Mouse (Mus musculus) midbrain, postnatal 0 days (tissue): ENCODE results near the gene Cyb5r1. TPM values are rescaled to one million over a fixed set of nuclear protein-coding genes. Genes with fewer than 3 reads are reported as not detected.

Source experiments
- ATAC-seq: fragments of 200-750 bp; cut with Nextera tagmentation; 2 replicates; pipeline ENCODE4 v1.8.0; 2017; ENCODE audit warnings: moderate number of reproducible peaks, mild to moderate bottlenecking, moderate TSS enrichment, moderate library complexity; ENCODE audit not compliant: low FRiP score
- DNase-seq: peaks from one replicate; pipeline ENCODE4 v3.0.0-alpha.2; 2015; ENCODE audit warnings: low spot score
- H3K27ac ChIP-seq: fragments of 300-500 bp; sonication (generic); 2 replicates; pipeline ENCODE4 v1.5.1; 2014; ENCODE audit warnings: low read depth, mild to moderate bottlenecking, low read length, mixed read lengths
- H3K27me3 ChIP-seq: fragments of 300-500 bp; sonication (generic); 2 replicates; pipeline ENCODE4 v1.6.1; 2014; ENCODE audit warnings: low read length, control low read depth, mixed read lengths; ENCODE audit not compliant: insufficient read depth
- H3K36me3 ChIP-seq: fragments of 300-500 bp; sonication (generic); 2 replicates; pipeline ENCODE4 v1.6.1; 2014; ENCODE audit warnings: low read length, control low read depth, mixed read lengths; ENCODE audit not compliant: insufficient read depth
- H3K4me1 ChIP-seq: fragments of 300-500 bp; sonication (generic); 2 replicates; pipeline ENCODE4 v1.6.1; 2014; ENCODE audit warnings: mild to moderate bottlenecking, control low read depth, antibody characterized with exemption, low read length, mixed read lengths; ENCODE audit not compliant: insufficient read depth
- H3K4me2 ChIP-seq: fragments of 300-500 bp; sonication (generic); 2 replicates; pipeline ENCODE4 v1.6.1; 2014; ENCODE audit warnings: low read depth, mild to moderate bottlenecking, low read length, mixed read lengths; ENCODE audit not compliant: poor library complexity, severe bottlenecking
- H3K4me3 ChIP-seq: fragments of 300-500 bp; sonication (generic); 2 replicates; pipeline ENCODE4 v1.5.1; 2014; ENCODE audit warnings: low read depth, mild to moderate bottlenecking, low read length, moderate library complexity
- H3K9ac ChIP-seq: fragments of 300-500 bp; sonication (generic); replicated peaks from 2 replicates; pipeline ENCODE4 v1.6.1; 2014; ENCODE audit warnings: mild to moderate bottlenecking, low read length, moderate library complexity, mixed read lengths; ENCODE audit not compliant: poor library complexity, severe bottlenecking
- H3K9me3 ChIP-seq: fragments of 300-500 bp; sonication (generic); 2 replicates; pipeline ENCODE4 v1.6.1; 2016; ENCODE audit warnings: low read length, control low read depth
- CTCF ChIP-seq: IDR thresholded peaks from 2 replicates; pipeline ENCODE4 v1.5.1; 2016; ENCODE audit warnings: antibody characterized with exemption, mild to moderate bottlenecking
- WGBS: fragments of 180-500 bp; shearing (Covaris S2); extraction: QIAGEN DNeasy Blood & Tissue Kit; methylation state at CpG from one replicate; pipeline ENCODE4 v1.1.7; 2014; 5-methylcytosine and 5-hydroxymethylcytosine counted together
- polyA plus RNA-seq: library from polyadenylated mRNA; unstranded; fragments of >200 nt; fragmentation: Nextera tagmentation; extraction: Ambion mirVana; gene quantifications from 2 replicates; pipeline ENCODE4 v1.2.1, GENCODE M21; 2015
- total RNA-seq: library from RNA; depleted of rRNA; stranded (reverse); fragments of >200 nt; gene quantifications from 2 replicates; pipeline ENCODE4 v1.2.3, GENCODE M21; 2014

Cyb5r1 gene
- total and polyA plus RNA-seq, 2 experiments from 2014 or later = 5.3 to 8.3 TPM

- Histone ChIP-seq H3K27ac (no peak overlapping the region), H3K4me3 (no peak overlapping the region), H3K4me1 (no peaks in the 10 kb centered on the region), H3K36me3 (no peaks in the 10 kb centered on the region), H3K9me3 (no peaks in the 10 kb centered on the region), H3K4me2 (no peak overlapping the region), H3K27me3 (no peaks in the 10 kb centered on the region), H3K9ac (no peak overlapping the region)
- no peak for DNase-seq
- TF ChIP-seq CTCF = no peak
- 79% methylated on average over 8 of the region's 8 CpGs for WGBS
- no peak for ATAC-seq
Measured at GRCm38 (mm10) chr1:134408080-134408479, 2.7 kb downstream of the Cyb5r1 start.

GRCm38 (mm10) chr1:134411706-134412629, 6.6 kb downstream of the Cyb5r1 start:
- Histone ChIP-seq H3K9ac (no peak overlapping the region), H3K9me3 (no peaks in the 10 kb centered on the region), H3K27me3 (no peaks in the 10 kb centered on the region), H3K4me2 (no peak overlapping the region), H3K4me3 (no peak overlapping the region), H3K4me1 (0 out of 2 replicates have a peak, but pooled peaks cover 4% of the 10 kb centered on the region), H3K36me3 (no peaks in the 10 kb centered on the region), H3K27ac (no peak overlapping the region)
- TF ChIP-seq CTCF = 0 out of 2 replicates have a peak, but pooled peaks have one; percentile 6
- DNase-seq = no peak
- 96% methylated on average over 9 of the region's 9 CpGs for WGBS
- no peak for ATAC-seq

- Histone ChIP-seq H3K36me3 (no peaks in the 10 kb centered on the region), H3K9ac (no peak overlapping the region), H3K4me2 (no peak overlapping the region), H3K4me1 (0 out of 2 replicates have a peak, but pooled peaks cover 4% of the 10 kb centered on the region), H3K27ac (no peak overlapping the region), H3K9me3 (no peaks in the 10 kb centered on the region), H3K4me3 (no peak overlapping the region), H3K27me3 (no peaks in the 10 kb centered on the region)
- ATAC-seq (no peak), DNase-seq (no peak)
- 36% methylated on average over 2 of the region's 2 CpGs for WGBS
- no peak for TF ChIP-seq CTCF
Measured at GRCm38 (mm10) chr1:134414038-134414437, 8.7 kb downstream of the Cyb5r1 start.

DNA sequence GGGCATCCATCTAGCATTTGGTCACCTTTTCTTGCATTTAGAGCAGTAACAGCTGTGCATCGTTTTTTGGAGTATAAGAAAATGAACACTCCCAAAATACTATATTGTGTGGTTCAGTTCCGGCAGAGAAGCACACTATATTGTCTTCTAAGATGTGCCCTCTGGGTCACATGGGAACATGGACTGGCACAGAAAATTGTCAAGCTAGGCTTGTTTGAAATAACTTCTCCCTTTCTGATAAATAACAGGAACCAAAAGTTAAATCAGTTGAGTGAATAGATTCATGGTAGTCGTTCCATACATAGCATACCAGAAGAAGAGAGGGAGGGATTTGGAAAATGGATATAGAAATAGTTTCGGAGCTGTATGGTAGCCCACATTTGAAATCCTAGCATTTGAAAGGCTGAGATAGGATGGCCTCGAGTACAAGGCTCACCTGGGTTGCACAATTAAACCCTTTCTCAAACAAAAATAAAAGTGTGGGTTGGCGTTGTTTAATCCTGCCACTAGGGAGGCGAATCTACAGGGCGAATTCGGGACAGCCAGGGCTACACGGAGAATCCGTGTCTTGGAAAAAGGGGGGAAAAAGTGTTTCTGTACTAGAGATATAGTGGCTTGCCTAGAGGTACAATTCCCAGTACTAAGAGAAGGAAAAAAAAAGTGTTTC, 9.3 kb downstream of the Cyb5r1 start:
- Histone ChIP-seq H3K27me3 (no peaks in the 10 kb centered on the region), H3K4me2 (peak overlapping the region; percentile 66), H3K27ac (peak overlapping the region; percentile 49; the same call in 1 of the 2 replicates), H3K36me3 (no peaks in the 10 kb centered on the region), H3K9me3 (no peaks in the 10 kb centered on the region), H3K9ac (no peak overlapping the region; the same call in 1 of the 2 replicates), H3K4me3 (peak overlapping the region; percentile 95), H3K4me1 (0 out of 2 replicates have a peak, but pooled peaks cover 7% of the 10 kb centered on the region)
- DNase-seq (no peak), ATAC-seq (peak; percentile 43)
- 13% methylated on average over 11 of the region's 11 CpGs for WGBS
- peak; percentile 53 for TF ChIP-seq CTCF

DNA sequence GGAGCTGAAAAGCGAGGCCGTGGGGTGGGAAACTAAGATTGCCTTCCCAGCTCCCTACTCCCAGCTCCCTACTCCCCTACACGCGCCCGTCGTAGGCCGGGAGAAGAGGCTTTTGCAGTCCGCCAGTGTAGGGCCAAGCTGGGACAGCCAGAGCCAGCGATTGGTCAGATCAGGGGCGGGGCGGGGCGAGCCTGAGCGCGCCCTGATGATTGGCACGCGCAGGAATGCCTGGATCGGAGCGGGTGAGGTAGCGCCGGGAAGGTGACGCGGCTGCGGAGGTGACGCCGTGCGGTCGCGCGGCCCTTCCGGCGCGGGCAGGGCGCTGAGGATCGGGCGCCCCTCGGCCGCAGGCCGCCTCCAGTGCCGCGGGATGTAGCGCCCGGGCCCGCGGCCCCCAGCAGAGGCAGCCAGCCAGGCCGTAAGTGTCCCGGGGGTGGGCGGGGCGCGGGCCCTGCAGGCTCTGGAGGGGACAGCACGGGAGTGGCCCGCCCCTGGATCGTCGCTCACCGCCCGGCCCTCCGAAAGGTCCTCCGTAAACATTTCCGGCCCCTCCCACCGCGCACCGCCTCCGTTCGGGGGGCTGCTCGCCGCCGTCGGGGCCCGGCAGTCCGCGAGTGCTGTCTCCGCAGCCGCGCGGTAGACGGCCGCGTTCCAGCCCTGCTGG, 9.9 kb downstream of the Cyb5r1 start, which contains the start of gene Adipor1:
Gene Adipor1, plus strand, starts transcription at position 211 of the 664 bp plus-strand sequence.
- ATAC-seq = peak; percentile 100
- no peaks in the 10 kb centered on the region for H3K36me3 ChIP-seq
- peak within 1 kb of the TSS; percentile 87 for H3K9ac ChIP-seq
- H3K4me3 ChIP-seq = peak within 1 kb of the TSS; percentile 95
- peak within 1 kb of the TSS; percentile 81 for H3K27ac ChIP-seq
- DNase-seq = peak; percentile 97
- TF ChIP-seq CTCF = no peak
- H3K4me1 ChIP-seq = 0 out of 2 replicates have a peak, but pooled peaks cover 7% of the 10 kb centered on the region
- no peaks in the 10 kb centered on the region for H3K27me3 ChIP-seq
- no peaks in the 10 kb centered on the region for H3K9me3 ChIP-seq
- peak within 1 kb of the TSS; percentile 66 for H3K4me2 ChIP-seq
- WGBS = 0% methylated on average over 53 of the region's 77 CpGs
